Mouse (Mus musculus) gastrocnemius, adult 8-10 months (tissue): ENCODE measurements at regions not wholly inside any gene's neighbourhood (a gene's known extent, or its start where the extent isn't known, plus 50 kb on each side); places are given as distances from the start of the nearest gene placed in this dataset.

Experiments
- DNase-seq, 2 experiments: peaks; one replicate each; pipeline ENCODE4 v3.0.0; 2022; ENCODE audit warnings: low spot score in 2 of 2

- peak in 1 of 2 experiments; percentile 11 for DNase-seq
These were observed 164.8 kb upstream of the Dpt start for GRCm38 (mm10) chr1:164631679-164632078.

DNA sequence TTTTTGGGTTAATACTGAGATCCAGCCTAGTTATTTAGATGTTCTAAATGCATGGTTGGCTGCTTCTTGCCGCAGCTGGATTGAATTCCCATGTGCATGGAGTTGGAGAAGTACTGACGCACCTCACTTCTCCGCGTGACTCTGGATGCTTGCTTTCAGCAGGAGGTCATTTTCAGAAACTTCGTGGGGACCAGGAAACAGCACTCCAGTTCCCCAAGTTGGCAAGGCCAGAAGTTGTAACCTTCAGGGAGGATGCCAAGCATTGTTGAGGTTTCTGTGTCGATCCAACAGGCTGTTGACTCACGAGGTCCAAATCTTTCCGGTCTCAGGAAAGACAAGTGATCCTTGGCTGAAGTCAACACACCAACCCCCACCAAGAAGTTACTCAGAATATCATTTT lies 167.6 kb upstream of the Dpt start:
- DNase-seq: no peak

DNA sequence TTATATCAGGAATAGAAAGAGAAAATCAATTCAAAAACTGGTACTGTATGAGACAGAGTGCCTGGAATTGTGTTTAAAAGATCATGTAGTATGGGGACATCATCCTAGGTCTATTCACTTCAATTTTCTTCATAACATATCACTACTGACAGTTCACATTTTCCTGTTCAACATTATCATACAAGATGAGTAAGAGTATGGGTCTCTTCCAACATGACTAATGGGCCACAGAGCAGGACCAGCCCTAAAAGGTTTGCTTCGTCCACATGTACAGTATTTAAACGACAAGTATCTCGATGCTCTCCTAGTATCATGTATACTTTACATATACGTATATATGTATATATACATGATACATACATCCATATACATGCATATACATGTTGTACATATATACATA lies 164.8 kb upstream of the Atp1b1 start:
- DNase-seq: no peak

DNA sequence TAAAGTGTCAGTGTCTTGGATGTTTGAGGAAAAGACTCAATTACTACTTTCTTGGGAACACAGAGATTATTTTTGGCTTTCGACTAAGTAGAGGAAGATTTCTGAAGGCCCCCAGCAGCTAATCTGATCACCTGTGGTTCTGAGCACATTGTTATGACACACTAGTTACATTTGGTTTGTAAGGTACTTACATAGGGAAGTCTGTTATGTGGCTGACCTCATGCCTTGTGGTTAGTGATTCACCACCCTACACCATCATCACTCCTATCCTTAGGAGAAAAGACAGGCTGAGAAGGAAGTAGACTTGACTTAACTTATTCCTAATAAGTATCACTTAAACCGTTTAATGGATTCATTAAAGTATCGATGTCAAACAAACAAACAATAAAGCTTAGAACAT lies 164.3 kb upstream of the Atp1b1 start:
- no peak for DNase-seq

DNA sequence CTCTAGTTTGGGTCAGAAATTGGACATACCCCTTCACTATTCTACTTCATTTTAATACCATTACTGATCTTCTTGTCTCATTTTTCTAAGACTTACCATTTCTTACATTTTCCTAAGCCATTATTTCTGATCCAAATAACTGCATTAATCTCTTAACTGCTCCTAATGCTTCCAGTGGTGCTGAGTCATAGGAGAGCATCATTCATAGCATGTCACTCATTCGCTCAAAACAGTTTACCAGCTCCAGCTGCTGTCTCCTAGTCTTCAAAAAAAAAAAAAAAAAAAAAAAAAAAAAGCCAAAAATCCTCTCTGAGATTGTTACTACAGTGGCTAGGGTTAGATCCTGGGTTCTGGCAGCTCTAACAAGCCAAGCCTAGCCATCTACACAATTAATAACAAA lies 162.0 kb upstream of the Atp1b1 start:
- DNase-seq: no peak

GRCm38 (mm10) chr1:164617871-164618270 lies 159.7 kb upstream of the Atp1b1 start:
- DNase-seq: no peak

- DNase-seq: no peak
These were observed 148.9 kb upstream of the Atp1b1 start for GRCm38 (mm10) chr1:164607061-164607460.

DNA sequence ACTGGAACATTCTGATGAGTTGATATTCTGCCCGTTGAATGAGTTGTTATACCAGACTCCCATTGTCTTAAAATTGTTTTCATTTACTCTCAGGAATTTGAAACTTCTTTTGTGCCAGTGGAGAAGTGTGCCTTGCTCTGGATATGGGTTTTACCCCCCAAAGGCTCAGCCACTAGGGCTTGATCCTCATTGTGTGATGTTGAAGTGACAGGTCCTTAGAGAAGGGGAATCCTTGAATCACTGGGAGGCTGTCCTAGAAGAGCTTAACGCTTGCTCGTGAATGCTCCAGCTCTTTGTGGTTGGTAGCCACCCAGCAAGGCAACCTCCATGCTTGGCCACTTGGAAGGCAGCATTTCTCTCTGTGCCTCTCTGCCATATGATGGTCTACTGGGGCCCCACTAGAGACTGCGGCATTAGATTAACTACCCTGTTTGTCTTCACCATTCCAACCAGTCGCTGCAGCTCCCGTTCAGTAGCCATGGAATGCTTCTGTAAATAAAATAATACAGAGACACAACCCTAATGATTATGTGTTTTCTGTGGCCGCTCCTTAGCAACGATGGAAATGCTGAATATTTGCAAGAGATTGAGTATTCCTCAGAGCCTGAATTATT lies 148.1 kb upstream of the Atp1b1 start:
- DNase-seq: no peak

GRCm38 (mm10) chr1:164603433-164603832 lies 145.3 kb upstream of the Atp1b1 start:
- DNase-seq: no peak

- no peak for DNase-seq
These were observed 144.4 kb upstream of the Atp1b1 start for GRCm38 (mm10) chr1:164602568-164602967.

- DNase-seq: no peak
These were observed 132.1 kb upstream of the Atp1b1 start for GRCm38 (mm10) chr1:164590205-164590613.

- DNase-seq: no peak
These were observed 128.2 kb upstream of the Atp1b1 start for GRCm38 (mm10) chr1:164586066-164586989.

DNA sequence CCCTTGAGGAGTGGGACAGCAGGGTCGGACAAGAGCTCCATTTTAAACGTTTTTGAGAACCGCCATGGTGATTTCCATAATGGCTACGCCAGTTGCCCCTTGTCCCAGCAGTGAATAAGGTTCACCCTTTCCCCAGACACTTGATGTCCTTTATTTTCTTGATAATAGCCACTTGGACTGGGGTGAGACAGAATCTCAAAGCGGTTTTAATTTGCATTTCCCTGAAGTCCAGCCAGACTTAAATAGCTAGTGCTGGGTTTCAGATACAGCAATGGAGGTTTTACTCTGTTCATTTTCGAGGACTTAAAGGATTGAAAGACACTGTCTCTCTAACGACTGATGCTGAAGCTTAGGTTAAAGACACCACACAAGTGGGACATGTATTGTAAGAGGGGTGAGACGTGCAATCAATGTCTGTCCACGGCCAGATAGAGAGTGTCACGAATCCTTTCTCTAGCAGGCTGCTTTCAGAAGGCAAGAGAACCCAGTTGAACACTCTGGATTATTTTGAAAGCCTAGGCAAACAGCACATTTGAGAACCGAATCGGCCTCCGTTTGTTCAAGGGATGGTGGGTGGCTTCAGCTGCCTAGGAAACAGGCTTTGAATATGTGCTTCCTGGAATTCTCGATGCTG lies 118.8 kb upstream of the Atp1b1 start:
- DNase-seq: no peak

- no peak for DNase-seq
These were observed 115.5 kb upstream of the Atp1b1 start for GRCm38 (mm10) chr1:164573639-164574038.

GRCm38 (mm10) chr1:164572183-164572582 lies 114.0 kb upstream of the Atp1b1 start:
- DNase-seq: no peak

DNA sequence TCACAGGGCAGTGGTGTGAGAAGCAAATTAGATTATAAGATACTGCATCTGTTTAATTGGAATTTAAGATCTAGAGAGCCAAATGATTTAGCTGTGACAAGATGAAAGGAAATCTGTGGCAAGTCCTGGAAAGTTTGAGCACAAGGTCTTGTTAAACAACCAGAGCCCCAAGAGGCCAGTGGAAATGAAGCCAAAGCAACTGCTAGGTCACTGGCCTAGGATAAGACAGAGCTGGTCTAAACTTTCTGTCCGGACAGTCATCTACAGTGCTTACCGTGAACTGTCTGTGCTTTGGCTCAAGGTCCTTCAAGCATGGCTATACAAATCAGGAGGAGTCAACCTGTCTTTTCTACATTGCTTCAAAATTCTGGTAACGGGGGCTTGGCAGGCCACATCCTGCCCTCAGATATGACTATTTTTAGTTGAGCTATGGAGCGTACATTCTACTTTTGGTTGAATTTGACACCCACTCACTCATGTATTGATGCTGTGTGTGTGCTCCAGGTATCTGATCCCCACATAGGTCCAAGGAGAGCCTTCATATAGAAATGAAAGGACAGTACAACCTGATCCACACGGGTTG lies 113.4 kb upstream of the Atp1b1 start:
- no peak for DNase-seq

DNA sequence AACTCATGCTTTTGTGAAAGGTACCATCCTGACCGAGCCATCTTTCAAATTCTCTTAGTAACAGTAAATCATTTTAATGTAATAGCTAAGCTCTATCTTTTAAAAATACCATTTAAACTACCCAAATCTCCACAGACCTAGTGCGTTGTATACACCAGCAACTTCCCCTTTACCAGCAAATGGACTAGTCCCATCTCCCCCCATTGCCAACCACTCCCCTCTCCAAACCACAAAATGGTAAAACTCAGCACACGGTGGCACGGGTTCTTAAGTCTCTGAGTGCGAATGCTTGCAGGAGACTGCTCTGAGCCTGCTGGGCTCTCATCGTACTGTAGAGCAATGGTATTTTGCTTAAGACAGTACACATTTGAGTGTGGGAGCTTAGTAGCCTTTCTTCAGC lies 106.7 kb upstream of the Atp1b1 start:
- DNase-seq: no peak

GRCm38 (mm10) chr1:164559546-164560228 lies 101.5 kb upstream of the Atp1b1 start:
- no peak for DNase-seq

DNA sequence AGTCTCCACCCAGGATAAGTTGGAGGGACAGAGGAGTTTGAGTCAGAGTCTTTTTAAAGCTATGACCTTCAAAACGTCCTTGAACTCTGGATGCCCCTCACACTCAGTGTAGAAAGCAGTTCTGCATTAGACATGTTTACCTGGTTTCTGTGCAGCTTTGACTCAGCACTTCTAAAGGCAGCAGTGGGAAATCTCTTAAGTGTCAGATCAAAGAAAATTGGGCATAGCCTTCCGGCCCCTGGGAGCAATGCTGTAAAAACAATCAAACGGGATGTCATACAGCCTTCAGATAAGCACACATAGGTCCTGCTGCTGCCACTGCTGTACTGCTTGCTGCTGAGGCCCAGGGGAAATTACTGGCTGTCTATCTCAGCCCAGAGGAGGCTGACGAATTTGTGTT lies 94.5 kb upstream of the Atp1b1 start:
- DNase-seq: no peak

GRCm38 (mm10) chr1:164551019-164551418 lies 92.9 kb upstream of the Atp1b1 start:
- no peak for DNase-seq

- no peak for DNase-seq
These were observed 92.4 kb upstream of the Atp1b1 start for GRCm38 (mm10) chr1:164550596-164550995.
